Mouse (Mus musculus) embryonic stem cell, embryonic (primary cell): Measurements from ENCODE around the gene Carmil3.

Source experiments
- CTCF ChIA-PET, 4 experiments: fragments of 300-600 bp in 2 of 4; fragments of 350-600 bp in 2 of 4; sonication (Branson Sonifier 250); formaldehyde crosslinking; loops; one replicate each; lab custom pipeline; 2022; ENCODE audit warnings: inconsistent platforms in 2 of 4; lab: Charles Lee
- POLR2A ChIA-PET, 4 experiments: fragments of 300-600 bp in 2 of 4; fragments of 350-600 bp in 2 of 4; sonication (Branson Sonifier 250); formaldehyde crosslinking; loops; one replicate each; lab custom pipeline; 2022; ENCODE audit warnings: antibody characterized with exemption in 4 of 4, inconsistent platforms in 1 of 4; lab: Charles Lee

Gene Carmil3

DNA sequence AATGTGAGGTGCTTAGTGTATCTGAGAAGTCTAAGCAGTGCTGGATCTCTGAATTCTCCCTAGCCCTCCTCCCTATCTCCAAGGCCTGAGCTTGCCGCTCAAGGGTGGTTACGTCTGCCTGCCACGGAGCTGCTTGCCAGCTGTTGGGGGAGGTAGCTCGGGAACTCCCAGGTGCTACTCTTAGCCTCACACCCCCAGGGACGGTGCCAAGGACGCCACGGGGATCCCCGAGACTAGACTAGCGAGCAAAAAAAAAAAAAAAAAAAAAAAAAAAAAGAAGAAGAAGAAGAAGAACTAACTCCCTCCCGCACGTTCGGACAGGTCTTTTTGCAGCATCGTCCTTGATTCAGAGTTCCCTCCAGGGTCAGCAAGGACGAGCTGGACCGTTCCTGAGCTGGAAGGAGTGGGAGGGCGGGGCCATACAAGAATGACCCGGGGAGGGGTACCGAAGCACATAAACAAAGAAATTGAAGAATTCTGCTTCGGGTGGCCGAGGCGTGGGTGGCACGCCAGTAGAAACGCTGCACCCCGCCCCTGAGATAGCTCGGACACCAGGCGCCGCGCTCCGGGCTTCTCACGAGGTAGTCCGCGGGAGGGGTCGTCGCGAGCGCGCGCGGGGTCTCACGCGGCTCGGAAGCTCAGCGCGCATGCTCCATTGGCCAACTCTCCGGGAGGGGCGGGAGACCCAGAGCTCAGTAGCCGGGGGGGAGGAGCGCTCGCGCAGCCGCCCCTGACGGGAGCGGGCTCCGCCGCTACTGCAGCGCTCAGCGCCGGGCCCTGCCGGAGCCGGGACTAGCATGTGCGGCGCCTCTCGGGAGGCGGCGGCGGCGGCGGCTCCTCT, at the start of gene Carmil3:
TSS of gene Carmil3 (plus strand) at position 291 of the 841 bp plus-strand sequence.
- CTCF ChIA-PET, result interaction anchor here (0.5 to 3.2 kb wide), 20 partner anchors 9 to 453 kb away, joined by 3 to 37 read pairs (median 3); partner anchors contain the start of genes Dhrs4 (in 4 of the 4) and A730061H03Rik (in 1 of the 4)

GRCm38 (mm10) chr14:55457693-55458092, 32.8 kb upstream of the Carmil3 start:
- POLR2A ChIA-PET, result no interaction called here
- CTCF ChIA-PET, result interaction anchor here (0.6 to 1.6 kb wide), 14 partner anchors 21 to 1229 kb away, joined by 3 to 11 read pairs (median 4); no protein-coding TSS in a partner anchor

More for the DNA sequence above, at the start of gene Carmil3:
- POLR2A ChIA-PET, result interaction anchor here (0.6 to 2.9 kb wide), 34 partner anchors 8 to 534 kb away, joined by 3 to 25 read pairs (median 4); partner anchors contain the start of genes Dhrs4 (in 3 of the 4), Pck2 (in 3 of the 4), A730061H03Rik (in 2 of the 4) and Dcaf11 (in 2 of the 4)

DNA sequence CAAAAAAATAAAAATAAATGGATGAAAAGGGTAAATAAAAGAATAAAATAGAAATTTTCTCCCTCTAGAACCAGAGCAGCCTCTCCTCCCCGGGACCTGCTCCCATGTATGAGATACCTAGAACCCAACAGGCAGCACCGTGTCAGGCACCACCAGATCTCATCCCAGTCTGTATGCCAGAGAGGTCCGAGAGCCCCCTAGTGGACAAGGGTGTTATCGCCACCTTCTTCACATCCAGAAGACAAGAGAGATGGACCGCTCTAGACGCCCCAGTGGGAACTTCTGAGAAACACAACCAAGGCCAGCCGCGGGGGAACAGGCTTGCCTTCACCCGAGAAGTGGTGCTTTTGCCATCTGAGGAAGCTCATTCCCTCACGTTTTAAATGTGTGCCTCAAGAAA, 32.2 kb upstream of the Carmil3 start:
- POLR2A ChIA-PET, result interaction anchor here in 2 of 4 experiments (0.7 to 2.9 kb wide), 3 partner anchors 21 to 132 kb away, joined by 3 to 11 read pairs (median 3); partner anchors contain the start of gene Dhrs4 (in 1 of the 2)

DNA sequence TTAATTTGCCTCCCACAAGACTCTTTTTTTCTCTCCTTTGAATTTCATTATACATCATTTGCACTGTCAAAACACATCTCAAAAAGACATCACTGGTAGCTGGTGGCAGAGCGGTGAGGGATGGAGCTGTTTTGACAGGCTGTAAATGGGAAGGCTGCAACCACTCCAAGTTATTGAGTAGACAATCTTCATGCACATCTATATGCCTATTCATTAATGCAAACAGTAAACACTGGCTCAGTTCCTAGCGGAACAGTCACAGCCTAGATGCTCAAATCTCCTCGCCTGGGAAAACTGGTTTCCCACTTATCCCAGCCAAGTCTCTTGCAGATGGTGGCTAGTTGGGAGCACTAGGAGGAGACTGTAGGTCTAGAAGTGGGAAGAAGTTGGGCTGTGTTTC, 31.7 kb upstream of the Carmil3 start:
- CTCF ChIA-PET, result interaction anchor here in 3 of 4 experiments (0.6 to 1.6 kb wide), 6 partner anchors 20 to 337 kb away, joined by 3 to 10 read pairs (median 4); partner anchors contain the start of gene Dhrs4 (in 1 of the 3)
- POLR2A ChIA-PET, result interaction anchor here in 2 of 4 experiments (0.6 to 2.9 kb wide), 7 partner anchors 20 to 180 kb away, joined by 3 to 11 read pairs (median 3); partner anchors contain the start of gene Dhrs4 (in 1 of the 2)

More for the DNA sequence above, 32.2 kb upstream of the Carmil3 start:
- CTCF ChIA-PET, result interaction anchor here in 2 of 4 experiments (0.6 to 1.6 kb wide), 4 partner anchors 20 to 337 kb away, joined by 3 to 10 read pairs (median 6); partner anchors contain the start of gene Dhrs4 (in 1 of the 2)

GRCm38 (mm10) chr14:55459796-55460195, 30.7 kb upstream of the Carmil3 start:
- POLR2A ChIA-PET, result interaction anchor here in 3 of 4 experiments (0.6 to 2.9 kb wide), 7 partner anchors 8 to 858 kb away, joined by 3 to 11 read pairs (median 4); partner anchors contain the start of gene Dhrs4 (in 2 of the 3)
- CTCF ChIA-PET, result interaction anchor here (0.6 to 1.9 kb wide), 13 partner anchors 19 to 341 kb away, joined by 3 to 10 read pairs (median 4); partner anchors contain the start of genes Dhrs4 (in 2 of the 4) and Carmil3 (in 1 of the 4)

- CTCF ChIA-PET, result interaction anchor here (0.6 to 1.9 kb wide), 8 partner anchors 18 to 341 kb away, joined by 3 to 6 read pairs (median 4); partner anchors contain the start of genes Carmil3 (in 1 of the 4) and Dhrs4 (in 1 of the 4)
- POLR2A ChIA-PET, result interaction anchor here in 3 of 4 experiments (0.6 to 2.9 kb wide), 8 partner anchors 8 to 225 kb away, joined by 3 to 11 read pairs (median 4); partner anchors contain the start of gene Dhrs4 (in 3 of the 3)
Observed at GRCm38 (mm10) chr14:55460297-55460696, 30.2 kb upstream of the Carmil3 start.

DNA sequence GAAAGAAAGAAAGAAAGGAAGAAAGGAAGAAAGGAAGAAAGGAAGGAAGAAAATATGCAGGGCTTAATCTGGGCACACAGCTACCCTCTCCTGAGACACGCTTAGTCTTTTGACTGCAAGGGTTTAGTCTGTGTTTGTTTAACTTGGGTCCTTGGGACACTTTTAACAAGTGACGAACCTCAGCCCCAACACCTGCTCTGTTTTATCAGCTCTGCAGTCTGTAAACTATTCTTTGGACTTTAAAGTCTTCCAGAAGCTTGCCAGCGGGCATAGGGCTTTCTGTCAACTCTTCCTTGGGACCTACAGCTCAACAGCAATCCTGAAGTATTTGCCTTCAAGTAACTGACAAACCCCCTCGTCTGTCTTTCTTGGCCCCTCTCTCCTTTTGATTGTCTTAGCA, 28.7 kb upstream of the Carmil3 start:
- CTCF ChIA-PET, result interaction anchor here in 2 of 4 experiments (0.6 to 1.1 kb wide), 2 partner anchors 17 to 290 kb away, joined by 4 to 6 read pairs; partner anchors contain the start of gene Dhrs4 (in 1 of the 2)
- POLR2A ChIA-PET, result no interaction called here

- ChIA-PET POLR2A (interaction anchor here in 2 of 4 experiments (1.0 to 1.2 kb wide), 2 partner anchors 12 to 24 kb away, joined by 3 to 5 read pairs; partner anchors contain the start of genes Carmil3 (in 1 of the 2) and Dhrs4 (in 1 of the 2)), CTCF (interaction anchor here in 3 of 4 experiments (0.6 to 1.2 kb wide), 3 partner anchors 13 to 353 kb away, joined by 3 to 5 read pairs (median 3); partner anchors contain the start of gene Dhrs4 (in 2 of the 3))
Observed at GRCm38 (mm10) chr14:55466481-55466880, 24.0 kb upstream of the Carmil3 start.

DNA sequence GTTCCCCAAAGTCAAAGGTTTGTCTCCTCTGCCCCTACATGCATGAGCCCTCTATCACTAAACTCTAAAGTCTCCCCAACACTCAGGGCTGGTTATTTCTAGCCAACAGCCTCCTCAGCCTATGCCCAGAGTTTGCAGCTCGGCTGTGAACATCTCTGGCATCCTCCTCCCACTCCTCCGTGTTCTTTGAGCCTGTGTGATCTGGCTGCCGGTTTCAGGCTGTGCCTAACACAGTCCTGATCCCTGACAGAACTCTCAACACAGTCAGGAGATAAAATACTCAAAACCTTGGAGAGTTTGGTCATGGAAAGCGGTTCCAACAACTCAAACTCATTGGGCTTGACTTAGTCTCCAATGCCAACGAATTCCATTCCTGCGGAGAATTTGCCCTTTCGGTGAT, 23.3 kb upstream of the Carmil3 start:
- ChIA-PET POLR2A (interaction anchor here in 1 of 4 experiments (0.6 kb wide), 1 partner anchor 72 kb away, joined by 3 read pairs; no protein-coding TSS in a partner anchor), CTCF (interaction anchor here in 3 of 4 experiments (0.6 to 1.2 kb wide), 2 partner anchors 12 to 354 kb away, joined by 3 to 5 read pairs (median 3); partner anchors contain the start of gene Dhrs4 (in 2 of the 3))

- ChIA-PET CTCF (interaction anchor here in 3 of 4 experiments (1.0 to 3.6 kb wide), 4 partner anchors 10 to 254 kb away, joined by 3 to 13 read pairs (median 4); partner anchors contain the start of gene Dhrs4 (in 2 of the 3)), POLR2A (interaction anchor here in 3 of 4 experiments (1.2 to 2.5 kb wide), 4 partner anchors 9 to 11 kb away, joined by 4 to 10 read pairs (median 6); partner anchors contain the start of gene Dhrs4 (in 3 of the 3))
Observed at GRCm38 (mm10) chr14:55468301-55468741, 22.1 kb upstream of the Carmil3 start.

DNA sequence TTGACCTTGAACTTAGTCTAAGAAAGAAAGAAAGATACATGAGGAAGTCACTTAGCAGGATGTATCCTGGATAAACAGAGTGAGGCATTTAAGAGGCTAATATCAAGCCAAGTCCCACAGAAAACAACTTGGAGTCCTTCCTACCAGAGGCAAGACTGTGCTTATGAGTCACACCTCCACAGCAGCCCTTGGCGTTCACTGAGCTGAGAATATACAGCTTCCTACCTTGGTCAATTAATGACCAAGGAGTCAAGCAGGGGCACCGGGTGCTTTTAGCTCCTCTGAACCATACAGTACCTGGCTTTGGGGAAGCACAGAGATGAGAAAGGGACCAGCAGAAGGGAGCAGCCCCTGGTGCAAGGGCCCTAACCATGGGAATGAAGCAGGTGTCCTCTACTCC, 21.4 kb upstream of the Carmil3 start:
- CTCF ChIA-PET, result interaction anchor here in 1 of 4 experiments (3.6 kb wide), 1 partner anchor 9 kb away, joined by 13 read pairs; the partner anchor contains the start of gene Dhrs4
- POLR2A ChIA-PET, result interaction anchor here in 3 of 4 experiments (0.9 to 2.5 kb wide), 4 partner anchors 8 to 10 kb away, joined by 3 to 10 read pairs (median 4); partner anchors contain the start of gene Dhrs4 (in 3 of the 3)

DNA sequence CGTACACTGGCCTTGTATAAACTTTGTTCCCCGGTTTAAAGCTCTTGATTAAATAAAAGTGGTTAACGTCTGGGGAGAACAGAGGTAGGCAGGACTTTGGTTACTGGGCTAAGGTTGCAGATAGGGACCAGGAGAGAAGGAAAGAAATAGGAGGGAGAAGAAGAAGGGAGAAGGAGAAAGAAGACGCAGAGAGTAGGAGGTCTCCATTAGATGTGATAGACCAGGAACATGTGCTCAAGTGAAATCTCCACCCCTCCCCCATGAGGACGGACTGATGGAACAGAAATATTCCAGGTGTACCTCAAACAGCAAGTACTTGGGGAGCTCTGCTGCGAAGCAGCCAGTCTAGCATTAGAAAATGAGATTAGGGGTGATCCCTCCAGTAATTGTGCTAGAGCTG, 20.6 kb upstream of the Carmil3 start:
- CTCF ChIA-PET, result interaction anchor here in 1 of 4 experiments (3.6 kb wide), 1 partner anchor 9 kb away, joined by 13 read pairs; the partner anchor contains the start of gene Dhrs4
- POLR2A ChIA-PET, result interaction anchor here in 3 of 4 experiments (1.0 to 2.5 kb wide), 4 partner anchors 9 to 10 kb away, joined by 3 to 10 read pairs (median 4); partner anchors contain the start of gene Dhrs4 (in 2 of the 3)

DNA sequence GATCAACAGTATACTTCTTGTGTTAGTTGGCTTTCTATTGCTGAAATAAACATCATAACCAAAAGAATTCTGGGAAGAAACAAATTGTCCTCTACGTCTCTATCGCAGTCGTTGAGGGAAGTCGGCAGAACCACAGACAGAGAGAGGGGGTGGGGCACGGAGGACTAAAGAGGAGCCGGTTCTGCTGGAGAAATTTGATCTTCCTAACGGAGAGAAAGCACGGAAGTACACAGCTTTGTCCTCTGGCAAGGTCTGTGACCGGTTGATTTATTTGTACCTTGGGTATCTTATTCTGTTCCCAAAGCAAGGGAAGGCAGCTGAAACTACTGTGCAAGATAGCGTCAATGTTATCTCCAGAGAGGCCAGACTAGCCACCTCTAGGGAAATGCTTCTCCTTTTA, 19.6 kb upstream of the Carmil3 start:
- ChIA-PET CTCF (interaction anchor here in 1 of 4 experiments (3.6 kb wide), 1 partner anchor 8 kb away, joined by 13 read pairs; the partner anchor contains the start of gene Dhrs4), POLR2A (interaction anchor here in 3 of 4 experiments (0.7 to 1.5 kb wide), 3 partner anchors 8 to 109 kb away, joined by 3 to 4 read pairs (median 3); partner anchors contain the start of gene Dhrs4 (in 1 of the 3))

- CTCF ChIA-PET, result interaction anchor here in 1 of 4 experiments (1.3 kb wide), 1 partner anchor 21 kb away, joined by 5 read pairs; no protein-coding TSS in a partner anchor
- POLR2A ChIA-PET, result interaction anchor here in 1 of 4 experiments (0.6 to 1.5 kb wide), 4 partner anchors 11 to 381 kb away, joined by 3 to 6 read pairs (median 4); partner anchors contain the start of genes Carmil3 and Thtpa
Observed at GRCm38 (mm10) chr14:55475654-55476053, 14.8 kb upstream of the Carmil3 start.

DNA sequence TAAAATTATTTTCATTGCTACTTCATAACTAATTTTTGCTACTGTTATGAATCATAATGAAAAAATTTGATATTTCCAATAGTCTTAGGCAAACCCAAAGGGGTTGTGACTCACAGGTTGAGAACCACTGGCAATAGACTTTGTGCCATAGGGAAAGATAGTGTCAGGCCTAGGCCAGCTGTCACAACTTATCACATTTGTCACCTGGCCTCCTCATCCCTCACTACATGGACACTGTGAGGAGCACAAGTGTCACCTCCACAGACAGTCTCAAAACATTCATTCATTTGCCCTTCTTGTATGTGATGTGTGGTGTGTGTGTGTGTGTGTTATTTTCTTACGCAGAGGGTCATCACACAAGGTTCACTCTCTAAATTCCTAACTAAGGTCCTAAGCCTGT, 13.0 kb upstream of the Carmil3 start:
- ChIA-PET CTCF (interaction anchor here in 3 of 4 experiments (1.0 to 2.9 kb wide), 10 partner anchors 8 to 362 kb away, joined by 3 to 37 read pairs (median 13); partner anchors contain the start of genes A730061H03Rik (in 1 of the 3), Carmil3 (in 1 of the 3) and Dcaf11 (in 1 of the 3)), POLR2A (interaction anchor here in 2 of 4 experiments (1.0 to 3.4 kb wide), 5 partner anchors 9 to 114 kb away, joined by 3 to 25 read pairs (median 10); partner anchors contain the start of genes A730061H03Rik (in 1 of the 2), Carmil3 (in 1 of the 2), Pck2 (in 1 of the 2) and Psme2 (in 1 of the 2))

DNA sequence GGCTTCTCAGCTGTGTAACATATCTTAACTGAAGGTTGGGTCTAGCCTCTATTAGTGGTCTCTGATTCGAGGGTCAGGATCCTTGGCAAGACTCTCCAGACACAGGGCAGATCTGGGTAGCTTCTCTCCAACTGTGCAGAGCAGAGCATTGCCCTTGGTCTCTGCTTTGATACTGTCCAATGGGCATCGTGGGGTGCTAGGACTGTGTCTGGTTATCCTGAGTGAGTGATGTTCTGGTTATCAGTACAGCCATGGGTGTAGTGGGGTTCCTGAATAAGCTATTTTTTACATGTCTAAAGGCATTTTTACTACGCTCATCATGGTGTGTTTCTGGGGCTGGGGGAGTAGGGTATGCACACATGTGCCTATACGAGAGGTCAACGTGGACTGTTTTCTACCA, 12.6 kb upstream of the Carmil3 start:
- ChIA-PET POLR2A (interaction anchor here in 3 of 4 experiments (0.8 to 3.4 kb wide), 15 partner anchors 9 to 383 kb away, joined by 3 to 25 read pairs (median 5); partner anchors contain the start of genes A730061H03Rik (in 1 of the 3), Carmil3 (in 1 of the 3), Pck2 (in 1 of the 3) and Psme2 (in 1 of the 3)), CTCF (interaction anchor here (0.7 to 2.9 kb wide), 25 partner anchors 8 to 362 kb away, joined by 3 to 37 read pairs (median 8); partner anchors contain the start of genes Carmil3 (in 2 of the 4), A730061H03Rik (in 1 of the 4), Dcaf11 (in 1 of the 4) and Mdp1 (in 1 of the 4))
